Mouse (Mus musculus) hindbrain, embryonic 16.5 days (tissue): Measurements from ENCODE around the gene Paip2b. TPM values are rescaled to one million over a fixed set of nuclear protein-coding genes. Genes with fewer than 3 reads are reported as not detected.
"Not testable (repeated sequence)": the region's sequence is repeated elsewhere in the genome, so short reads cannot be mapped to it uniquely, and the experiment has no call there.

ENCODE experiments used
- ATAC-seq: fragments of 200-750 bp; cut with Nextera tagmentation; 2 replicates; pipeline ENCODE4 v1.8.0; 2017; ENCODE audit warnings: moderate TSS enrichment, moderate library complexity
- H3K27ac ChIP-seq: fragments of 300-500 bp; sonication (generic); 2 replicates; pipeline ENCODE4 v1.5.1; 2014; ENCODE audit warnings: low read depth, mild to moderate bottlenecking, control low read depth, low read length, moderate library complexity
- H3K27me3 ChIP-seq: fragments of 300-500 bp; sonication (generic); replicated peaks from 2 replicates; pipeline ENCODE4 v1.6.1; 2014; ENCODE audit warnings: low read length; ENCODE audit not compliant: control insufficient read depth, insufficient read depth
- H3K36me3 ChIP-seq: fragments of 300-500 bp; sonication (generic); 2 replicates; pipeline ENCODE4 v1.6.1; 2014; ENCODE audit warnings: mild to moderate bottlenecking, low read length, moderate library complexity, mixed read lengths; ENCODE audit not compliant: control insufficient read depth, insufficient read depth
- H3K4me1 ChIP-seq: fragments of 300-500 bp; sonication (generic); 2 replicates; pipeline ENCODE4 v1.6.1; 2014; ENCODE audit warnings: low read depth, low read length; ENCODE audit not compliant: control insufficient read depth, insufficient read depth
- H3K4me2 ChIP-seq: fragments of 300-500 bp; sonication (generic); 2 replicates; pipeline ENCODE4 v1.6.1; 2014; ENCODE audit warnings: mild to moderate bottlenecking, low read length, control low read depth, moderate library complexity
- H3K4me3 ChIP-seq: fragments of 300-500 bp; sonication (generic); 2 replicates; pipeline ENCODE4 v1.5.1; 2014; ENCODE audit warnings: mild to moderate bottlenecking, low read length, control low read depth, moderate library complexity
- H3K9ac ChIP-seq: fragments of 300-500 bp; sonication (generic); 2 replicates; pipeline ENCODE4 v1.6.1; 2014; ENCODE audit warnings: low read depth, mild to moderate bottlenecking, control low read depth, low read length, moderate library complexity
- H3K9me3 ChIP-seq: fragments of 300-500 bp; sonication (generic); 2 replicates; pipeline ENCODE4 v1.6.1; 2014; ENCODE audit warnings: mild to moderate bottlenecking, low read length, moderate library complexity; ENCODE audit not compliant: control insufficient read depth
- WGBS: fragments of 180-500 bp; shearing (Covaris S2); extraction: QIAGEN DNeasy Blood & Tissue Kit; methylation state at CpG from one replicate; pipeline ENCODE4 v1.1.7; 2014; 5-methylcytosine and 5-hydroxymethylcytosine counted together
- polyA plus RNA-seq: library from polyadenylated mRNA; unstranded; fragments of >200 nt; fragmentation: Nextera tagmentation; extraction: Ambion mirVana; gene quantifications from 2 replicates; pipeline ENCODE4 v1.2.1, GENCODE M21; 2015

The Paip2b gene
- polyA plus RNA-seq, 1 experiment from 2014 or later = 27.3 TPM

- Histone ChIP-seq H3K4me1 (no peaks in the 10 kb centered on the region), H3K27me3 (no peaks in the 10 kb centered on the region), H3K9me3 (no peaks in the 10 kb centered on the region), H3K4me3 (no peak overlapping the region), H3K27ac (no peak overlapping the region), H3K4me2 (no peak overlapping the region), H3K9ac (no peak overlapping the region), H3K36me3 (no peaks in the 10 kb centered on the region; the same call in 1 of the 2 replicates)
- WGBS = 69% methylated on average over 1 of the region's 1 CpGs
- ATAC-seq = no peak
Observed at GRCm38 (mm10) chr6:83818996-83819395, 12.5 kb downstream of the Paip2b start.

- Histone ChIP-seq H3K4me3 (no peak overlapping the region), H3K9ac (no peak overlapping the region), H3K4me1 (no peaks in the 10 kb centered on the region), H3K27me3 (no peaks in the 10 kb centered on the region), H3K9me3 (no peaks in the 10 kb centered on the region), H3K27ac (no peak overlapping the region), H3K4me2 (no peak overlapping the region), H3K36me3 (peaks cover 5% of the 10 kb centered on the region)
- 96% methylated on average over 3 of the region's 3 CpGs for WGBS
- no peak for ATAC-seq
Observed at GRCm38 (mm10) chr6:83815801-83816200, 15.7 kb downstream of the Paip2b start.

- H3K9ac ChIP-seq = no peak overlapping the region
- WGBS = 93% methylated on average over 3 of the region's 3 CpGs
- H3K36me3 ChIP-seq = peaks cover 25% of the 10 kb centered on the region
- H3K4me1 ChIP-seq = no peaks in the 10 kb centered on the region
- H3K9me3 ChIP-seq = no peaks in the 10 kb centered on the region
- H3K4me2 ChIP-seq = no peak overlapping the region
- no peak overlapping the region for H3K4me3 ChIP-seq
- no peaks in the 10 kb centered on the region for H3K27me3 ChIP-seq
- H3K27ac ChIP-seq = no peak overlapping the region
- no peak for ATAC-seq
Observed at GRCm38 (mm10) chr6:83802846-83803245, 28.7 kb downstream of the Paip2b start.

GRCm38 (mm10) chr6:83802033-83802432 lies 29.5 kb downstream of the Paip2b start:
- Histone ChIP-seq H3K9me3 (no peaks in the 10 kb centered on the region), H3K27ac (no peak overlapping the region), H3K4me2 (no peak overlapping the region), H3K4me1 (no peaks in the 10 kb centered on the region), H3K9ac (no peak overlapping the region), H3K27me3 (no peaks in the 10 kb centered on the region), H3K36me3 (peaks cover 25% of the 10 kb centered on the region), H3K4me3 (no peak overlapping the region)
- WGBS = 84% methylated on average over 5 of the region's 5 CpGs
- no peak for ATAC-seq

GRCm38 (mm10) chr6:83796686-83797085 lies 34.9 kb downstream of the Paip2b start:
- H3K9me3 ChIP-seq = no peaks in the 10 kb centered on the region
- 50% methylated on average over 3 of the region's 3 CpGs for WGBS
- no peaks in the 10 kb centered on the region for H3K27me3 ChIP-seq
- H3K4me3 ChIP-seq = no peak overlapping the region
- H3K9ac ChIP-seq = no peak overlapping the region
- H3K27ac ChIP-seq = no peak overlapping the region
- ATAC-seq = no peak
- H3K36me3 ChIP-seq = peaks cover 14% of the 10 kb centered on the region
- H3K4me2 ChIP-seq = no peak overlapping the region; the same call in 1 of the 2 replicates
- H3K4me1 ChIP-seq = peaks cover 11% of the 10 kb centered on the region

- peak overlapping the region; percentile 89 for H3K9ac ChIP-seq
- H3K4me3 ChIP-seq = peak overlapping the region; percentile 83
- H3K4me1 ChIP-seq = peaks cover 11% of the 10 kb centered on the region
- 9% methylated on average over 13 of the region's 13 CpGs for WGBS
- peak overlapping the region; percentile 95 for H3K27ac ChIP-seq
- ATAC-seq = no peak; the same call in none of the 2 replicates
- no peaks in the 10 kb centered on the region for H3K9me3 ChIP-seq
- H3K4me2 ChIP-seq = peak overlapping the region; percentile 84
- no peaks in the 10 kb centered on the region for H3K27me3 ChIP-seq
- H3K36me3 ChIP-seq = peaks cover 7% of the 10 kb centered on the region; the same call in 1 of the 2 replicates
Observed at GRCm38 (mm10) chr6:83795492-83795900, 36.0 kb downstream of the Paip2b start.

GRCm38 (mm10) chr6:83794760-83795296 lies 36.7 kb downstream of the Paip2b start, which contains the start of gene Nagk:
Gene Nagk, plus strand, starts transcription at chr6:83794982.
- Histone ChIP-seq H3K4me1 (peaks cover 11% of the 10 kb centered on the region), H3K4me2 (peak within 1 kb of the TSS; percentile 84), H3K4me3 (peak within 1 kb of the TSS; percentile 83), H3K27me3 (no peaks in the 10 kb centered on the region), H3K9ac (peak within 1 kb of the TSS; percentile 89), H3K27ac (peak within 1 kb of the TSS; percentile 95), H3K36me3 (peaks cover 2% of the 10 kb centered on the region; the same call in 1 of the 2 replicates), H3K9me3 (no peaks in the 10 kb centered on the region)
- under 1% methylated on average over 43 of the region's 43 CpGs for WGBS
- ATAC-seq = peak; percentile 96

GRCm38 (mm10) chr6:83791251-83791890 lies 40.2 kb downstream of the Paip2b start:
- Histone ChIP-seq H3K9ac (no peak overlapping the region), H3K4me2 (no peak overlapping the region), H3K36me3 (no peaks in the 10 kb centered on the region), H3K4me1 (peaks cover 8% of the 10 kb centered on the region), H3K27ac (no peak overlapping the region), H3K4me3 (no peak overlapping the region), H3K9me3 (no peaks in the 10 kb centered on the region), H3K27me3 (no peaks in the 10 kb centered on the region)
- 70% methylated on average over 4 of the region's 4 CpGs for WGBS
- ATAC-seq = no peak

GRCm38 (mm10) chr6:83790533-83790932 lies 41.0 kb downstream of the Paip2b start:
- not testable (repeated sequence) for H3K36me3 ChIP-seq, H3K27me3 ChIP-seq, H3K9me3 ChIP-seq, H3K27ac ChIP-seq, H3K9ac ChIP-seq, H3K4me2 ChIP-seq, H3K4me3 ChIP-seq, ATAC-seq, H3K4me1 ChIP-seq
- WGBS = 75% methylated on average over 5 of the region's 5 CpGs
